Mouse (Mus musculus): Measurements from ENCODE around the gene Secisbp2l.

Secisbp2l gene

GRCm38 (mm10) chr2:125782719-125783109 lies at the start of gene Secisbp2l:
Secisbp2l (minus strand) TSS chr2:125782870.
- peak; percentile 97 for DNase-seq

- no peak for DNase-seq
Measured at GRCm38 (mm10) chr2:125829924-125830323, 47.3 kb upstream of the Secisbp2l start.

GRCm38 (mm10) chr2:125827898-125828297 lies 45.2 kb upstream of the Secisbp2l start:
- no peak for DNase-seq

GRCm38 (mm10) chr2:125826201-125826600 lies 43.5 kb upstream of the Secisbp2l start:
- DNase-seq = no peak

- no peak for DNase-seq
Measured at GRCm38 (mm10) chr2:125820397-125820796, 37.7 kb upstream of the Secisbp2l start.

GRCm38 (mm10) chr2:125813972-125814595 lies 31.4 kb upstream of the Secisbp2l start:
- DNase-seq = no peak

- DNase-seq = no peak
Measured at GRCm38 (mm10) chr2:125811332-125811731, 28.7 kb upstream of the Secisbp2l start.

- DNase-seq = peak; percentile 4
Measured at GRCm38 (mm10) chr2:125809551-125809950, 26.9 kb upstream of the Secisbp2l start.

GRCm38 (mm10) chr2:125805826-125806225 lies 23.2 kb upstream of the Secisbp2l start:
- DNase-seq = no peak

- no peak for DNase-seq
Measured at GRCm38 (mm10) chr2:125801947-125802346, 19.3 kb upstream of the Secisbp2l start.

- no peak for DNase-seq
Measured at GRCm38 (mm10) chr2:125801038-125801437, 18.4 kb upstream of the Secisbp2l start.

GRCm38 (mm10) chr2:125800428-125800827 lies 17.8 kb upstream of the Secisbp2l start:
- no peak for DNase-seq

- no peak for DNase-seq
Measured at GRCm38 (mm10) chr2:125797872-125798271, 15.2 kb upstream of the Secisbp2l start.

- no peak for DNase-seq
Measured at GRCm38 (mm10) chr2:125795118-125795517, 12.4 kb upstream of the Secisbp2l start.

GRCm38 (mm10) chr2:125794166-125794565 lies 11.5 kb upstream of the Secisbp2l start:
- no peak for DNase-seq

- no peak for DNase-seq
Measured at GRCm38 (mm10) chr2:125792879-125793261, 10.2 kb upstream of the Secisbp2l start.

GRCm38 (mm10) chr2:125792144-125792878 lies 9.6 kb upstream of the Secisbp2l start:
- DNase-seq = no peak

- DNase-seq = no peak
Measured at GRCm38 (mm10) chr2:125791485-125791885, 8.8 kb upstream of the Secisbp2l start.

- DNase-seq = no peak
Measured at GRCm38 (mm10) chr2:125790242-125790641, 7.6 kb upstream of the Secisbp2l start.

GRCm38 (mm10) chr2:125789265-125789664 lies 6.6 kb upstream of the Secisbp2l start:
- DNase-seq = no peak

GRCm38 (mm10) chr2:125788785-125789184 lies 6.1 kb upstream of the Secisbp2l start:
- DNase-seq = no peak

- no peak for DNase-seq
Measured at GRCm38 (mm10) chr2:125788351-125788750, 5.7 kb upstream of the Secisbp2l start.

- DNase-seq = no peak
Measured at GRCm38 (mm10) chr2:125785021-125785420, 2.4 kb upstream of the Secisbp2l start.

- no peak for DNase-seq
Measured at GRCm38 (mm10) chr2:125784392-125784791, 1.7 kb upstream of the Secisbp2l start.

GRCm38 (mm10) chr2:125783868-125784267 lies 1.2 kb upstream of the Secisbp2l start:
- DNase-seq = no peak
